Mouse (Mus musculus): ENCODE measurements around the gene Gramd4.
"Not testable (repeated sequence)": the region's sequence is repeated elsewhere in the genome, so short reads cannot be mapped to it uniquely, and the experiment has no call there.

Gene Gramd4

GRCm38 (mm10) chr15:86113342-86113710, 55.8 kb downstream of the Gramd4 start:
- DNase-seq (ENCODE audit: low spot score in 2 of 2): no peak

GRCm38 (mm10) chr15:86116421-86116820, 58.9 kb downstream of the Gramd4 start:
- DNase-seq (ENCODE audit: low spot score in 2 of 2): no peak

GRCm38 (mm10) chr15:86117115-86118100, 59.9 kb downstream of the Gramd4 start:
- DNase-seq (ENCODE audit: low spot score in 2 of 2): no peak

GRCm38 (mm10) chr15:86119186-86119585, 61.7 kb downstream of the Gramd4 start:
- no peak for DNase-seq (ENCODE audit: low spot score in 2 of 2)

GRCm38 (mm10) chr15:86122261-86122949, 64.9 kb downstream of the Gramd4 start:
- DNase-seq (ENCODE audit: low spot score in 2 of 2): no peak

GRCm38 (mm10) chr15:86123409-86123808, 65.9 kb downstream of the Gramd4 start:
- no peak for DNase-seq (ENCODE audit: low spot score in 2 of 2)

- peak; percentile 81 to 91 for DNase-seq (ENCODE audit: low spot score in 2 of 2)
Observed at GRCm38 (mm10) chr15:86124359-86124758, 66.9 kb downstream of the Gramd4 start.

GRCm38 (mm10) chr15:86129036-86129435, 71.5 kb downstream of the Gramd4 start:
- no peak for DNase-seq (ENCODE audit: low spot score in 2 of 2)

- DNase-seq (ENCODE audit: low spot score in 2 of 2): no peak
Observed at GRCm38 (mm10) chr15:86130657-86131056, 73.2 kb downstream of the Gramd4 start.

GRCm38 (mm10) chr15:86134941-86135783, 77.7 kb downstream of the Gramd4 start:
- peak; percentile 85 to 95 for DNase-seq (ENCODE audit: low spot score in 2 of 2)

GRCm38 (mm10) chr15:86137638-86138037, 80.1 kb downstream of the Gramd4 start:
- peak; percentile 58 to 87 for DNase-seq (ENCODE audit: low spot score in 2 of 2)

GRCm38 (mm10) chr15:86140323-86140722, 82.8 kb downstream of the Gramd4 start:
- peak; percentile 39 to 80 for DNase-seq (ENCODE audit: low spot score in 2 of 2)

- no peak for DNase-seq (ENCODE audit: low spot score in 2 of 2)
Observed at GRCm38 (mm10) chr15:86144577-86144976, 87.1 kb downstream of the Gramd4 start.

- no peak for DNase-seq (ENCODE audit: low spot score in 2 of 2)
Observed at GRCm38 (mm10) chr15:86145046-86145445, 87.6 kb downstream of the Gramd4 start.

- DNase-seq (ENCODE audit: low spot score in 2 of 2): no peak
Observed at GRCm38 (mm10) chr15:86146922-86147321, 89.4 kb downstream of the Gramd4 start.

- DNase-seq (ENCODE audit: low spot score in 2 of 2): no peak
Observed at GRCm38 (mm10) chr15:86150593-86150992, 93.1 kb downstream of the Gramd4 start.

- no peak for DNase-seq (ENCODE audit: low spot score in 2 of 2)
Observed at GRCm38 (mm10) chr15:86153481-86153960, 96.0 kb downstream of the Gramd4 start.

- no peak for DNase-seq (ENCODE audit: low spot score in 2 of 2)
Observed at GRCm38 (mm10) chr15:86156492-86156891, 99.0 kb downstream of the Gramd4 start.

GRCm38 (mm10) chr15:86159093-86159492, 101.6 kb downstream of the Gramd4 start:
- DNase-seq (ENCODE audit: low spot score in 2 of 2): no peak

GRCm38 (mm10) chr15:86159719-86160118, 102.2 kb downstream of the Gramd4 start:
- no peak for DNase-seq (ENCODE audit: low spot score in 2 of 2)

- DNase-seq (ENCODE audit: low spot score in 2 of 2): no peak
Observed at GRCm38 (mm10) chr15:86160906-86161305, 103.4 kb downstream of the Gramd4 start.

GRCm38 (mm10) chr15:86161800-86162199, 104.3 kb downstream of the Gramd4 start:
- not testable (repeated sequence) for DNase-seq (ENCODE audit: low spot score in 2 of 2)

Measured in spleen, postnatal 4 days (tissue).